Mouse (Mus musculus) liver, adult 2 months (tissue): ENCODE measurements around the gene Armc5. TPM values are rescaled to one million over a fixed set of nuclear protein-coding genes. Genes with fewer than 3 reads are reported as not detected.

Source experiments
- DNase-seq: peaks from one replicate; pipeline ENCODE4 v3.0.0-alpha.2; 2011; ENCODE audit warnings: low read depth, low spot score; ENCODE audit errors: extremely low read depth
- H3K27ac ChIP-seq: fragments of 200-500 bp; replicated peaks from 2 replicates; pipeline ENCODE4 v1.5.1; 2012; ENCODE audit warnings: low read depth, mild to moderate bottlenecking, control low read depth, inconsistent platforms, low read length; ENCODE audit not compliant: insufficient read depth
- H3K27me3 ChIP-seq: fragments of 200-500 bp; 2 replicates; pipeline ENCODE4 v1.6.1; 2012; ENCODE audit warnings: mild to moderate bottlenecking, moderate library complexity, low read length, inconsistent platforms; ENCODE audit not compliant: control insufficient read depth, insufficient read depth
- H3K36me3 ChIP-seq: fragments of 200-500 bp; 2 replicates; pipeline ENCODE4 v1.6.1; 2012; ENCODE audit warnings: low read length, inconsistent platforms; ENCODE audit not compliant: control insufficient read depth, insufficient read depth
- H3K4me1 ChIP-seq: fragments of 200-500 bp; 2 replicates; pipeline ENCODE4 v1.6.1; 2011; ENCODE audit warnings: low read length; ENCODE audit not compliant: control insufficient read depth, insufficient read depth
- H3K4me3 ChIP-seq: fragments of 200-500 bp; 2 replicates; pipeline ENCODE4 v1.5.1; 2011; ENCODE audit warnings: low read depth, mild to moderate bottlenecking, control low read depth, low read length, moderate library complexity; ENCODE audit not compliant: insufficient read depth
- H3K79me2 ChIP-seq: fragments of 200-500 bp; 2 replicates; pipeline ENCODE4 v1.6.1; 2012; ENCODE audit warnings: inconsistent platforms, mild to moderate bottlenecking, low read length, moderate library complexity; ENCODE audit not compliant: control insufficient read depth, insufficient read depth
- H3K9ac ChIP-seq: fragments of 200-500 bp; 2 replicates; pipeline ENCODE4 v1.6.1; 2012; ENCODE audit warnings: low read depth, mild to moderate bottlenecking, control low read depth, inconsistent platforms, low read length
- CTCF ChIP-seq: fragments of 200-500 bp; IDR thresholded peaks from 2 replicates; pipeline ENCODE4 v1.5.1; 2011; ENCODE audit warnings: low read depth, low read length, control low read depth
- POLR2A ChIP-seq: fragments of 200-500 bp; IDR thresholded peaks from 2 replicates; pipeline ENCODE4 v1.6.1; 2011; ENCODE audit warnings: low read length, control low read depth; ENCODE audit not compliant: insufficient read depth; ENCODE audit errors: extremely low read depth
- WGBS: fragments of 180-500 bp; shearing (Covaris S2); methylation state at CpG from one replicate; pipeline ENCODE4 v1.1.7; 2018; 5-methylcytosine and 5-hydroxymethylcytosine counted together
- polyA plus RNA-seq: library from polyadenylated mRNA; depleted of rRNA; stranded (reverse); fragments of >200 nt; gene quantifications from 2 replicates; pipeline ENCODE4 v1.2.3, GENCODE M21; 2012
- total RNA-seq: library from RNA; depleted of rRNA; stranded (reverse); fragments of >200 nt; gene quantifications from 2 replicates; pipeline ENCODE4 v1.2.3, GENCODE M21; 2014

Armc5 gene
- total and polyA plus RNA-seq, 2 experiments, result 2.1 to 12.7 TPM

DNA sequence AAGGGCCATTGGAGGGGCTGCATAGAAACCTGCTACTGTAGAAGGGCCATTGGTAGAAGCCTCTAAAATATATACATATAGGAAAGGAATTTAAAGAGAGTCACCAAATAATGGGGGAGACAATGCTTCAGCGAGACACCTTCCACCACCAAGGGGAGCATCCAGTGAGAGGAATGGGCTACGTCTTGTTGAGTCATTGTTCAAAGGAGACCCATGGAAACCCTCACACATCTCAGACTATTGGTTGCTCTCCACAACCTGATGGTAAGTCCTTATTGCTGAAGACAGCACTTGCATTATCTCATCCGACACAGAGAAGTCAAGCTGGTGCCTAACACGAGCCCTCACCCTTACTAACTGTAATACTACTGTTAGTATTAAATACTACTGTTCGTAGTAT is 18.6 kb downstream of the Armc5 start:
- Histone ChIP-seq H3K79me2 (no peaks in the 10 kb centered on the region), H3K27me3 (peaks cover 11% of the 10 kb centered on the region; the same call in 1 of the 2 replicates), H3K27ac (no peak overlapping the region), H3K9ac (no peak overlapping the region), H3K4me1 (0 out of 2 replicates have a peak, but pooled peaks cover 4% of the 10 kb centered on the region), H3K36me3 (no peaks in the 10 kb centered on the region; the same call in 1 of the 2 replicates), H3K4me3 (no peak overlapping the region)
- whole genome bisulfite sequencing, result 86% methylated on average over 5 of the region's 5 CpGs
- no peak for DNase-seq
- TF ChIP-seq CTCF (no peak), POLR2A (no peak)

DNA sequence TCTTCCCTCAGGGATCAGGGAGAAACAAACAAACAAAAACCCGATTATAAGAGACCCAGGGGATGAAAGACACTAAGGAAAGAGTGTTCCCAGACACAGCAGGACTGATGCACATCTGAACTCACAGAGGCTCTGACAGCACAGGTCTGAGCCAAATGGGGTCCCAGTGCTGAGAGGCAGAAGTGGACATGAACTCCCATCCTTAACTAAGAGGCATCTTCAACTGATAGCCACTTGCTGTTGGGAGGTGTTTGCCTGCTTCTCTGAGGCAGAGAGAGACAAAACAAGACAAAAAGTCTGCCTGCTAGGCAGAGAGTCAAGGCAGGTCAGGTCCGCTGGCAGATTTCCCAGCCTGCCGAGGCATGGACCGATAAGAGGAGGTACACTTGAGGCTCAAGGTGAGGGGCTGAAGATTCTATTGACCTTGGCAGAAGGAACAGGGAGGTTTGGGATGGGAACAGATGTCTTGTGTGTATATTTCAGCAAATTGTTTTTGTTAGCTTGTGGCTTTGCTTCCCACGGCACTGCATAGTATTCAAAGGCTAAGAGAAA is 19.7 kb downstream of the Armc5 start:
- H3K27me3 ChIP-seq, result peaks cover 11% of the 10 kb centered on the region; the same call in 1 of the 2 replicates

GRCm38 (mm10) chr7:128265411-128265810 is 28.3 kb downstream of the Armc5 start, which contains the start of gene Slc5a2:
Slc5a2 (plus strand) TSS chr7:128265657.
- TF ChIP-seq CTCF (no peak), POLR2A (no peak)
- H3K4me1 ChIP-seq, result no peaks in the 10 kb centered on the region
- DNase-seq, result no peak
- no peaks in the 10 kb centered on the region for H3K27me3 ChIP-seq
- no peak within 1 kb of the TSS for H3K27ac ChIP-seq
- H3K9ac ChIP-seq, result no peak within 1 kb of the TSS
- H3K79me2 ChIP-seq, result no peaks in the 10 kb centered on the region
- no peaks in the 10 kb centered on the region for H3K36me3 ChIP-seq
- H3K4me3 ChIP-seq, result no peak within 1 kb of the TSS
- WGBS, result 83% methylated on average over 6 of the region's 6 CpGs

More for the DNA sequence above, 19.7 kb downstream of the Armc5 start:
- Histone ChIP-seq H3K36me3 (no peaks in the 10 kb centered on the region), H3K9ac (no peak overlapping the region), H3K27ac (no peak overlapping the region), H3K79me2 (no peaks in the 10 kb centered on the region), H3K4me3 (no peak overlapping the region), H3K4me1 (0 out of 2 replicates have a peak, but pooled peaks cover 4% of the 10 kb centered on the region)
- TF ChIP-seq POLR2A, result no peak
- no peak for TF ChIP-seq CTCF
- WGBS, result 36% methylated on average over 5 of the region's 5 CpGs
- DNase-seq, result no peak

GRCm38 (mm10) chr7:128266056-128266455 is 28.9 kb downstream of the Armc5 start:
- no peaks in the 10 kb centered on the region for H3K36me3 ChIP-seq

DNA sequence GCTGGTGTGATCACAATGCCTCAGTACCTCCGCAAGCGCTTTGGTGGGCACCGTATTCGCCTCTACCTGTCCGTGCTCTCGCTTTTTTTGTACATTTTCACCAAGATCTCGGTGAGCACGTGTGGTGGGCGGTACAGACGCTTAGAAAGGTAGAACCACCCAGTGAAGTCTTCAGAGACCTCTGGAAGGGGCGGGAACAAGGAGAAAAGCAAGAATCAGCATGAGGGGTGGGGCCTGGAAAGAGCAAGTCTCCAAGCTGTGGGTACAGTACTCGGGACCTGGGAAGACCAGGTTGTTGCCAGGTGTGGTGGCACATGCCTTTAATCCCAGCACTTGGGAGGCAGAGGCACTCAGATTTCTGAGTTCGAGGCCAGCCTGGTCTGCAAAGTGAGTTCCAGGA is 30.2 kb downstream of the Armc5 start:
- WGBS, result 64% methylated on average over 13 of the region's 13 CpGs
- no peak overlapping the region for H3K4me3 ChIP-seq
- no peaks in the 10 kb centered on the region for H3K4me1 ChIP-seq
- H3K79me2 ChIP-seq, result no peaks in the 10 kb centered on the region
- no peak overlapping the region for H3K9ac ChIP-seq
- no peaks in the 10 kb centered on the region for H3K27me3 ChIP-seq
- DNase-seq, result no peak
- TF ChIP-seq CTCF, result no peak
- no peak for TF ChIP-seq POLR2A
- no peaks in the 10 kb centered on the region for H3K36me3 ChIP-seq
- no peak overlapping the region for H3K27ac ChIP-seq

More at GRCm38 (mm10) chr7:128266056-128266455, 28.9 kb downstream of the Armc5 start:
- WGBS, result 72% methylated on average over 5 of the region's 5 CpGs
- no peak for DNase-seq
- Histone ChIP-seq H3K79me2 (no peaks in the 10 kb centered on the region), H3K27me3 (no peaks in the 10 kb centered on the region), H3K4me1 (no peaks in the 10 kb centered on the region), H3K27ac (no peak overlapping the region), H3K4me3 (no peak overlapping the region), H3K9ac (no peak overlapping the region)
- TF ChIP-seq CTCF (no peak), POLR2A (no peak)

DNA sequence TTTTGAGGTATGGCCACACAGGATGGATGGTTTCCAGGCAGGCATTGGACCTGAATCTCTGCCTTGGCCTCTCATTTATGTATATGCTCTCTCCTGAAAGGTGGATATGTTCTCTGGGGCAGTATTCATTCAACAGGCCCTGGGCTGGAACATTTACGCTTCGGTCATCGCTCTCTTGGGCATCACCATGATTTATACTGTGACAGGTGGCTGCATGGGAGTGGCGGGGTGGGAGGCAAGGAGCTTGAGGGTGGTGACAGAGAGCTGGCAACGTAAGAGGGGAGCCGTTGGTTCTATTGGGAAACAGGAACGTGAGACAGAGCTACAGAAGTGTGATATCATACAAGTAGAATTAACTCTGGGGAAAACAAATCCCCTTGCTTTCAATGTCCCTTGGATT is 30.7 kb downstream of the Armc5 start:
- TF ChIP-seq POLR2A (no peak), CTCF (no peak)
- H3K4me1 ChIP-seq, result no peaks in the 10 kb centered on the region
- no peaks in the 10 kb centered on the region for H3K27me3 ChIP-seq
- DNase-seq, result no peak
- no peak overlapping the region for H3K4me3 ChIP-seq
- no peaks in the 10 kb centered on the region for H3K79me2 ChIP-seq
- H3K27ac ChIP-seq, result no peak overlapping the region
- 89% methylated on average over 7 of the region's 7 CpGs for WGBS
- H3K9ac ChIP-seq, result no peak overlapping the region
- H3K36me3 ChIP-seq, result no peaks in the 10 kb centered on the region
